Mouse (Mus musculus): ENCODE data around the gene Ubtf. TPM values are rescaled to one million over a fixed set of nuclear protein-coding genes. Genes with fewer than 3 reads are reported as not detected.

Gene Ubtf
- polyA plus RNA-seq, 1 experiment: 94.6 TPM

- WGBS: 1% methylated on average over 58 of the region's 73 CpGs
- H3K4me1 ChIP-seq (ENCODE audit: control insufficient read depth, insufficient read depth, low read length): peaks cover 11% of the 10 kb centered on the region; the same call in 1 of the 2 replicates
- H3K27ac ChIP-seq (ENCODE audit: insufficient read depth, low read length): peak overlapping the region; percentile 15
- peak; percentile 45 to 56 for DNase-seq
- TF ChIP-seq CTCF (IDR thresholded peaks at IDR 0.05; ENCODE audit: borderline replicate concordance, insufficient read depth, low read depth, low read length) (no peak), POLR2A (IDR thresholded peaks at IDR 0.05; ENCODE audit: borderline replicate concordance, insufficient read depth, low read length) (no peak)
- no peaks in the 10 kb centered on the region for H3K27me3 ChIP-seq (ENCODE audit: control insufficient read depth, insufficient read depth, low read length)
- H3K4me3 ChIP-seq (replicated peaks; ENCODE audit: insufficient read depth, low read depth, low read length): peak overlapping the region; percentile 93
Measured at GRCm38 (mm10) chr11:102295598-102296471, 23.7 kb downstream of the Ubtf start.

GRCm38 (mm10) chr11:102294887-102295597 lies 24.5 kb downstream of the Ubtf start:
- Histone ChIP-seq H3K4me1 (ENCODE audit: control insufficient read depth, insufficient read depth, low read length) (peaks cover 11% of the 10 kb centered on the region; the same call in 1 of the 2 replicates), H3K27ac (ENCODE audit: insufficient read depth, low read length) (peak overlapping the region; percentile 15), H3K27me3 (ENCODE audit: control insufficient read depth, insufficient read depth, low read length) (no peaks in the 10 kb centered on the region), H3K4me3 (replicated peaks; ENCODE audit: insufficient read depth, low read depth, low read length) (peak overlapping the region; percentile 93)
- peak; percentile 51 to 53 for DNase-seq
- TF ChIP-seq CTCF (IDR thresholded peaks at IDR 0.05; ENCODE audit: borderline replicate concordance, insufficient read depth, low read depth, low read length): peak; percentile 42; the same call in 1 of the 2 replicates
- no peak for TF ChIP-seq POLR2A (IDR thresholded peaks at IDR 0.05; ENCODE audit: borderline replicate concordance, insufficient read depth, low read length)
- 10% methylated on average over 12 of the region's 12 CpGs for WGBS

- Histone ChIP-seq H3K27ac (ENCODE audit: insufficient read depth, low read length) (no peak overlapping the region), H3K27me3 (ENCODE audit: control insufficient read depth, insufficient read depth, low read length) (no peaks in the 10 kb centered on the region), H3K4me1 (ENCODE audit: control insufficient read depth, insufficient read depth, low read length) (peaks cover 11% of the 10 kb centered on the region; the same call in 1 of the 2 replicates), H3K4me3 (replicated peaks; ENCODE audit: insufficient read depth, low read depth, low read length) (no peak overlapping the region)
- WGBS: 71% methylated on average over 5 of the region's 5 CpGs
- TF ChIP-seq POLR2A (IDR thresholded peaks at IDR 0.05; ENCODE audit: borderline replicate concordance, insufficient read depth, low read length) (no peak), CTCF (IDR thresholded peaks at IDR 0.05; ENCODE audit: borderline replicate concordance, insufficient read depth, low read depth, low read length) (no peak)
- DNase-seq: no peak
Measured at GRCm38 (mm10) chr11:102294416-102294815, 25.1 kb downstream of the Ubtf start.

GRCm38 (mm10) chr11:102293971-102294370 lies 25.6 kb downstream of the Ubtf start:
- no peaks in the 10 kb centered on the region for H3K27me3 ChIP-seq (ENCODE audit: control insufficient read depth, insufficient read depth, low read length)
- H3K4me1 ChIP-seq (ENCODE audit: control insufficient read depth, insufficient read depth, low read length): peaks cover 11% of the 10 kb centered on the region; the same call in 1 of the 2 replicates
- no peak for DNase-seq
- no peak overlapping the region for H3K4me3 ChIP-seq (replicated peaks; ENCODE audit: insufficient read depth, low read depth, low read length)
- H3K27ac ChIP-seq (ENCODE audit: insufficient read depth, low read length): no peak overlapping the region
- WGBS: 90% methylated on average over 13 of the region's 13 CpGs
- TF ChIP-seq POLR2A (IDR thresholded peaks at IDR 0.05; ENCODE audit: borderline replicate concordance, insufficient read depth, low read length) (no peak), CTCF (IDR thresholded peaks at IDR 0.05; ENCODE audit: borderline replicate concordance, insufficient read depth, low read depth, low read length) (no peak)

- no peak overlapping the region for H3K27ac ChIP-seq (ENCODE audit: insufficient read depth, low read length)
- DNase-seq: no peak
- peaks cover 11% of the 10 kb centered on the region; the same call in 1 of the 2 replicates for H3K4me1 ChIP-seq (ENCODE audit: control insufficient read depth, insufficient read depth, low read length)
- 60% methylated on average over 11 of the region's 11 CpGs for WGBS
- H3K27me3 ChIP-seq (ENCODE audit: control insufficient read depth, insufficient read depth, low read length): no peaks in the 10 kb centered on the region
- TF ChIP-seq POLR2A (IDR thresholded peaks at IDR 0.05; ENCODE audit: borderline replicate concordance, insufficient read depth, low read length) (no peak), CTCF (IDR thresholded peaks at IDR 0.05; ENCODE audit: borderline replicate concordance, insufficient read depth, low read depth, low read length) (no peak)
- no peak overlapping the region for H3K4me3 ChIP-seq (replicated peaks; ENCODE audit: insufficient read depth, low read depth, low read length)
Measured at GRCm38 (mm10) chr11:102291051-102291535, 28.4 kb downstream of the Ubtf start.

GRCm38 (mm10) chr11:102290141-102290540 lies 29.4 kb downstream of the Ubtf start:
- WGBS: 85% methylated on average over 4 of the region's 4 CpGs
- H3K27ac ChIP-seq (ENCODE audit: insufficient read depth, low read length): no peak overlapping the region
- TF ChIP-seq POLR2A (IDR thresholded peaks at IDR 0.05; ENCODE audit: borderline replicate concordance, insufficient read depth, low read length): no peak
- TF ChIP-seq CTCF (IDR thresholded peaks at IDR 0.05; ENCODE audit: borderline replicate concordance, insufficient read depth, low read depth, low read length): no peak

GRCm38 (mm10) chr11:102289511-102290100 lies 29.9 kb downstream of the Ubtf start:
- Histone ChIP-seq H3K4me1 (ENCODE audit: control insufficient read depth, insufficient read depth, low read length) (0 out of 2 replicates have a peak, but pooled peaks cover 1% of the 10 kb centered on the region), H3K27ac (ENCODE audit: insufficient read depth, low read length) (no peak overlapping the region), H3K27me3 (ENCODE audit: control insufficient read depth, insufficient read depth, low read length) (no peaks in the 10 kb centered on the region), H3K4me3 (replicated peaks; ENCODE audit: insufficient read depth, low read depth, low read length) (no peak overlapping the region)
- TF ChIP-seq CTCF (IDR thresholded peaks at IDR 0.05; ENCODE audit: borderline replicate concordance, insufficient read depth, low read depth, low read length) (no peak), POLR2A (IDR thresholded peaks at IDR 0.05; ENCODE audit: borderline replicate concordance, insufficient read depth, low read length) (no peak)
- no peak for DNase-seq
- 56% methylated on average over 6 of the region's 6 CpGs for WGBS

More at GRCm38 (mm10) chr11:102290141-102290540, 29.4 kb downstream of the Ubtf start:
- peaks cover 7% of the 10 kb centered on the region; the same call in 1 of the 2 replicates for H3K4me1 ChIP-seq (ENCODE audit: control insufficient read depth, insufficient read depth, low read length)
- H3K27me3 ChIP-seq (ENCODE audit: control insufficient read depth, insufficient read depth, low read length): no peaks in the 10 kb centered on the region
- no peak overlapping the region for H3K4me3 ChIP-seq (replicated peaks; ENCODE audit: insufficient read depth, low read depth, low read length)
- DNase-seq: no peak
